Mouse (Mus musculus): ENCODE results near the gene Cpd. TPM values are rescaled to one million over a fixed set of nuclear protein-coding genes. Genes with fewer than 3 reads are reported as not detected.

The Cpd gene
- 11.2 and 20.0 TPM in 2 replicates for total RNA-seq (2012; rRNA removed)
- 28.5 and 31.5 TPM in 2 replicates for total RNA-seq (2014; rRNA removed)
- 23.1 and 27.7 TPM in 2 replicates for polyA plus RNA-seq (2012; ENCODE audit: insufficient read length, low read depth)

DNA sequence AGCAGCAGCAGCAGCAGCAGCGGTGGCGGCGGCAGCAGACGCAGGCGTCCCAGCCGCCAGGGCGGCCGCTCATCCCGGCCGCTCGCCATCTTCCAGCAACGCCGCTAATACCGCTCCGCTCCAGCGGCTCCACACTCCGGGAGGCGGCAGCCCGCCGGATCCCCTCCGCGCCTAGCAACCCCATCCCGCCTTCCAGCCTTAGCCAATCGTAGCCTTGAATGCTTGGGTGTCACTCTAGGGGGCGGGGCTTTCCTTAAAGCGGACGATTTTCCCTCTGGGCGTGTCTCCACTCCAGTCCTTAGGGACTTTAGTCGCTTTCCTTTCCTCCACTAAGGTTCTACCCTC, at the start of gene Cpd:
TSS of gene Cpd (minus strand) at position 141 of the 345 bp plus-strand sequence.
- H3K79me2 ChIP-seq (replicated peaks; ENCODE audit: control insufficient read depth, extremely low read depth, insufficient read depth, poor library complexity, severe bottlenecking), result no peaks in the 10 kb centered on the region; the same call in none of the 2 replicates
- H3K27ac ChIP-seq (ENCODE audit: insufficient read depth, low read depth), result peak within 1 kb of the TSS; percentile 60
- DNase-seq (ENCODE audit: extremely low read depth), result peak; percentile 94
- dilution Hi-C loops (cut with MboI; ENCODE audit: extremely low pct_ligation_motif_present, extremely low pct_unique_long_range_greater_than_20kb, low sequenced_read_pairs) (no loop called here), in situ Hi-C loops (cut with MboI; ENCODE audit: low pct_ligation_motif_present, low pct_unique_long_range_greater_than_20kb, low sequenced_read_pairs) (no loop called here)
- H3K4me1 ChIP-seq (ENCODE audit: control insufficient read depth in 1 of 2, insufficient read depth in 2 of 2), result peaks cover 3 to 36% of the 10 kb centered on the region in 2 experiments
- H3K9me3 ChIP-seq (replicated peaks; ENCODE audit: low read length), result peaks cover 18% of the 10 kb centered on the region
- H3K27me3 ChIP-seq (replicated peaks), result peaks cover 29% of the 10 kb centered on the region
- no peaks in the 10 kb centered on the region for H3K36me3 ChIP-seq (replicated peaks in 1 of 2; ENCODE audit: control insufficient read depth in 1 of 2, insufficient read depth in 1 of 2, low read length in 1 of 2)
- TF ChIP-seq CHD1 (IDR thresholded peaks at IDR 0.05; ENCODE audit: low read depth, low read length) (no peak), UBTF (IDR thresholded peaks at IDR 0.05; ENCODE audit: low read depth, low read length) (0 out of 2 replicates have a peak, but pooled peaks have one; percentile 19), E2F4 (IDR thresholded peaks at IDR 0.05; ENCODE audit: insufficient replicate concordance, low read depth, low read length) (peak; percentile 82; the same call in 1 of the 2 replicates), HCFC1 (IDR thresholded peaks at IDR 0.05; ENCODE audit: low read depth, low read length) (peak; percentile 70), MAZ (IDR thresholded peaks at IDR 0.05; ENCODE audit: low read depth, low read length) (0 out of 2 replicates have a peak, but pooled peaks have one; percentile 18), POLR2A (IDR thresholded peaks at IDR 0.05; ENCODE audit: low read depth, low read length) (peak; percentile 76), GABPA (IDR thresholded peaks at IDR 0.05; ENCODE audit: insufficient replicate concordance, low read depth, low read length) (no peak), CHD2 (IDR thresholded peaks at IDR 0.05; ENCODE audit: low read length) (0 out of 2 replicates have a peak, but pooled peaks have one; percentile 52), MYC (IDR thresholded peaks at IDR 0.05; ENCODE audit: low read depth, low read length) (0 out of 2 replicates have a peak, but pooled peaks have one; percentile 18), CTCF (conservative IDR thresholded peaks at IDR 0.05 in 1 of 2, IDR thresholded peaks at IDR 0.05 in 1 of 2; ENCODE audit: low read depth in 2 of 2, low read length in 2 of 2) (no peak), TBP (conservative IDR thresholded peaks at IDR 0.05; ENCODE audit: low read depth, low read length) (0 out of 2 replicates have a peak, but pooled peaks have one; percentile 59), ELF1 (IDR thresholded peaks at IDR 0.05; ENCODE audit: low read depth, low read length) (peak; percentile 59), NRF1 (IDR thresholded peaks at IDR 0.05; ENCODE audit: low read depth, low read length) (0 out of 2 replicates have a peak, but pooled peaks have one; percentile 14), NELFE (IDR thresholded peaks at IDR 0.05; ENCODE audit: low read depth, low read length) (peak; percentile 50), USF1 (IDR thresholded peaks at IDR 0.05; ENCODE audit: low read depth, low read length) (no peak), ZC3H11A (IDR thresholded peaks at IDR 0.05; ENCODE audit: low read depth, low read length) (no peak), KAT2A (IDR thresholded peaks at IDR 0.05; ENCODE audit: insufficient replicate concordance, low read length) (no peak)
- peak within 1 kb of the TSS; percentile 58 for H3K9ac ChIP-seq (ENCODE audit: insufficient read depth, low read depth)
- H3K4me2 ChIP-seq (ENCODE audit: insufficient read depth, low read depth, poor library complexity, severe bottlenecking), result peak within 1 kb of the TSS; percentile 62
- peak within 1 kb of the TSS; percentile 42 to 68 (median 68) for H3K4me3 ChIP-seq (replicated peaks in 1 of 3; ENCODE audit: low read depth in 2 of 3, low read length in 2 of 3, poor library complexity in 1 of 3)

DNA sequence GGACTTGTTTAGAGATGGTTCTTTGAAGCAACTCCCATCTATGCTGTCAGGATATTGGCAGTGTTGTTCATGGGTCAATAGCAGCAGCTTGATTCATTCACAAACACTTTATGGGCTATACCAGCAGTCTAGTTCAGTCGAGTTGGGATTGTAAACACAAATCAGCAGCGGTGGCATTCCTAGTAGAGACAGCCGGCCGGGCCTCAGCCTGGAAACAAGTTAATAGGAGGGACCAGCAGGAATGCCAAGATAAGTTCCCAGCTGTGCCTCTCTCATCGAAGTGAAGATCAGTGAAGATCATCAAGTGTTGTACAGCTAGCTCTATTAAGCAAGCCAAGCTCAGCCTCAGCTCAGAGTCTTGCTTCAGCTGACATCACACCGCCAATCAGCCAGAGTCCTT, 49.5 kb upstream of the Cpd start:
- H3K4me3 ChIP-seq (replicated peaks in 1 of 3; ENCODE audit: low read depth in 2 of 3, low read length in 2 of 3, poor library complexity in 1 of 3), result no peak overlapping the region
- no peaks in the 10 kb centered on the region for H3K27me3 ChIP-seq (replicated peaks)
- no peak overlapping the region for H3K4me2 ChIP-seq (ENCODE audit: insufficient read depth, low read depth, poor library complexity, severe bottlenecking)
- in situ Hi-C loops (cut with MboI; ENCODE audit: low pct_ligation_motif_present, low pct_unique_long_range_greater_than_20kb, low sequenced_read_pairs), result loop anchor here (10.0 kb wide), 1 partner anchor 202 kb away; no protein-coding TSS in a partner anchor
- no peak overlapping the region for H3K27ac ChIP-seq (ENCODE audit: insufficient read depth, low read depth)
- H3K4me1 ChIP-seq (ENCODE audit: control insufficient read depth in 1 of 2, insufficient read depth in 2 of 2), result peaks cover 16 to 50% of the 10 kb centered on the region in 2 experiments
- H3K36me3 ChIP-seq (replicated peaks in 1 of 2; ENCODE audit: control insufficient read depth in 1 of 2, insufficient read depth in 1 of 2, low read length in 1 of 2), result no peaks in the 10 kb centered on the region
- no peak for DNase-seq (ENCODE audit: extremely low read depth)
- H3K9me3 ChIP-seq (replicated peaks; ENCODE audit: low read length), result no peaks in the 10 kb centered on the region
- dilution Hi-C loops (cut with MboI; ENCODE audit: extremely low pct_ligation_motif_present, extremely low pct_unique_long_range_greater_than_20kb, low sequenced_read_pairs), result no loop called here
- no peaks in the 10 kb centered on the region for H3K79me2 ChIP-seq (replicated peaks; ENCODE audit: control insufficient read depth, extremely low read depth, insufficient read depth, poor library complexity, severe bottlenecking)
- no peak for TF ChIP-seq MXI1 (IDR thresholded peaks at IDR 0.05; ENCODE audit: low read depth, low read length)
- no peak for TF ChIP-seq RCOR1 (conservative IDR thresholded peaks at IDR 0.05; ENCODE audit: low read depth, low read length)
- TF ChIP-seq IRF4 (IDR thresholded peaks at IDR 0.05; ENCODE audit: low read depth, low read length), result no peak
- TF ChIP-seq TCF12 (IDR thresholded peaks at IDR 0.05; ENCODE audit: low read depth, low read length), result no peak
- H3K9ac ChIP-seq (ENCODE audit: insufficient read depth, low read depth), result no peak overlapping the region

Measured in CH12.LX (cell line).